22 mouse cellular contexts compared by ENCODE assay signal in the genomic region with DNA sequence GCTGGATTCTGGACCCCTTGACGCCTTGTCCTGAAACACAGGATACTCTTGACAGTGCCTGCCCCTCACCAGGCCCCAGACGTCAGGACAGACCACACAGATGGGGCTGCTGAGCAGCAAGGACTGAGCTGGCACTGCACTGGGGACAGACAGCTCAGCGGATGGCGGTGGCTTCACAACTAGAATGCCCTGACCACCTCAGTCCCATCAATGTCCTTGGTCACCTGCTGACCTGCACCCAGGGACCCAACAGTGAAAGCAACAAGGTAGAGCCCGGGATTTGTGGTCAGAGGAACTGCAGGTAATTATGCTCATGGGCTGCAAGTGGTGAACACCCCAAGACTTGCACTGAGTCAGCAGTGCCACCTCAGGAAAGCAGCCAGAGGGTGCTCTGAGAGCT.
"Had no signal": no experiment of that assay in that cellular context is flagged by ENCODE, and none has a peak within 500 bp of the region (broad histone marks: within the 10 kb centered on the region; RNA-seq: fewer than 3 reads in every experiment).

No protein-coding gene starts in this region.

- H3K9ac ChIP-seq: liver, postnatal 0 days; lung, embryonic 15.5 days; midbrain, embryonic 13.5 days; midbrain, embryonic 15.5 days; neural tube, embryonic 13.5 days; neural tube, embryonic 15.5 days; stomach, embryonic 15.5 days had no signal

- ATAC-seq: liver, postnatal 0 days; lung, postnatal 0 days; midbrain, embryonic 13.5 days; midbrain, embryonic 15.5 days had no signal

- H3K9me3 ChIP-seq: lung, embryonic 15.5 days; megakaryocyte, embryonic 14.5 days; midbrain, embryonic 13.5 days; midbrain, embryonic 15.5 days; neural tube, embryonic 13.5 days; neural tube, embryonic 15.5 days; stomach, embryonic 15.5 days had no signal

- DNase-seq: liver, postnatal 0 days; lung, adult 2 months; lung, postnatal 14 days; lung, postnatal 36 days; retina, postnatal 1 day; right cerebral cortex, adult 18-20 months; right cerebral cortex, postnatal 25 days; right cerebral cortex, postnatal 4 days; thymus, adult 2 months; thymus, postnatal 25 days; thymus, postnatal 4 days had no signal

- H3K4me3 ChIP-seq: lung, embryonic 15.5 days; megakaryocyte, embryonic 14.5 days; midbrain, embryonic 13.5 days; midbrain, embryonic 15.5 days; neural tube, embryonic 13.5 days; neural tube, embryonic 15.5 days; stomach, embryonic 15.5 days had no signal

- H3K27ac ChIP-seq: lung, embryonic 15.5 days; macrophage; midbrain, embryonic 13.5 days; midbrain, embryonic 15.5 days; neural tube, embryonic 13.5 days; neural tube, embryonic 15.5 days; stomach, embryonic 15.5 days; stomach, postnatal 0 days had no signal

- H3K4me2 ChIP-seq: lung, embryonic 15.5 days; midbrain, embryonic 11.5 days; midbrain, embryonic 13.5 days; midbrain, embryonic 15.5 days; neural tube, embryonic 13.5 days; neural tube, embryonic 15.5 days; stomach, embryonic 15.5 days had no signal

- H3K27me3 ChIP-seq: lung, embryonic 15.5 days; midbrain, embryonic 13.5 days; midbrain, embryonic 15.5 days; neural tube, embryonic 13.5 days; neural tube, embryonic 15.5 days; stomach, embryonic 15.5 days had no signal

- H3K4me1 ChIP-seq: midbrain, embryonic 13.5 days; midbrain, embryonic 15.5 days; neural tube, embryonic 13.5 days; stomach, embryonic 15.5 days had no signal
